Mouse (Mus musculus) urinary bladder, postnatal 14 days (tissue): ENCODE results near the gene Prrt1.

Experiments used
- DNase-seq: peaks from one replicate; pipeline ENCODE4 v3.0.0; 2021; ENCODE audit warnings: low spot score

Gene Prrt1

DNA sequence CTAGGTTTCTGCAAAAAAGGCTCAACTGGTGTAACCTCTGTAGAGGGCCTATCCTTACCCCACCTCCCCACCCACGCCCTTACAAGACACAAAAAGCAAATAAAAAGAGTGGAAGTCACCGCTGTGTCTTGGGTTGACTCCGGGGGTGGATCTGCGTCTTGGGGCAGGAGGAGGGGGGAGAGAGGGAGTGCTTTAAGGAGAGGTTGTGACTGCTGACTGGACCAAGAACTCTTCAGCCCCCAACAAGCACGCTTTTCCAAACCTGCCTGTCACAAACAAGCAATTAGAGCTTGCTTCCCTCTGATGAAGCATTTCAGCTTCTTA lies 727 bp upstream of the Prrt1 start:
- DNase-seq: no peak

DNA sequence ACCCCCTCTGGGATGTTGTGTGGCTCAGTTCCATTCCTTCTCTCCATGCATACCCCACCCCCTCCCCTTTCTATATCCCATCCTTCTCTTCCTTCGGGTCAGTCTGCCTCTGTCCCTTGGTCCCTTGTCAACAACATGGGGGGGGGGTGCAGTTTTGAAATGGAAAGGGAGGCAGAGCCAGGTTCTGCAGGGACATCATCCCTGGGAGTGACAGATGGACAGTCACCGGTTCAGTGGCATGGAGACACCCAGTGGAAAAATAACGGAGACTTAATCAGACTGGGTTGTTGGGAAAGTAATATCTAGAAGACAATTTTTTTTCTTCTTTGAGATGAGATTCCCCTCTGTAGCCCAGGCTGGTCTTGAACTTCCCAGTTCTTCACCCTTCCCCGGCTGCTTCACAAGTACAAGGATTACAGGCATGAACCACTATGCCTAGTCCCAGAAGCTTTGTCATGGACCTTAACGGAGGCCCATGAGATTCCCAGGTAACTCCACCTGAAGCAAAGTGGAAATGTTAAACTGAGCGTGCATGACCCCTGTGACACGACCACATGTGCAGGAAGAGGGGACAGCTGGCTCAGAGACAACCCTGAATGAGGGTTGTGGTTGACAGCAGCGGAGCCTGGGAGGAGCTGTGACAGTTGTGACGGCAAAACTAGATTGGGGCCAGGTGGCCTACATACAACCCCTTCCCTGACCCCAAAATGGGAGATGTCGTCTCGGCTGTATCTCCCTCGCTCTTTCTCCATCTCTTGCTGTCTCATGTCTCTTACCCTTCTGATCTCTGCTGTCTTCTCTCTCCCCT lies 667 bp downstream of the Prrt1 start:
- DNase-seq: no peak

DNA sequence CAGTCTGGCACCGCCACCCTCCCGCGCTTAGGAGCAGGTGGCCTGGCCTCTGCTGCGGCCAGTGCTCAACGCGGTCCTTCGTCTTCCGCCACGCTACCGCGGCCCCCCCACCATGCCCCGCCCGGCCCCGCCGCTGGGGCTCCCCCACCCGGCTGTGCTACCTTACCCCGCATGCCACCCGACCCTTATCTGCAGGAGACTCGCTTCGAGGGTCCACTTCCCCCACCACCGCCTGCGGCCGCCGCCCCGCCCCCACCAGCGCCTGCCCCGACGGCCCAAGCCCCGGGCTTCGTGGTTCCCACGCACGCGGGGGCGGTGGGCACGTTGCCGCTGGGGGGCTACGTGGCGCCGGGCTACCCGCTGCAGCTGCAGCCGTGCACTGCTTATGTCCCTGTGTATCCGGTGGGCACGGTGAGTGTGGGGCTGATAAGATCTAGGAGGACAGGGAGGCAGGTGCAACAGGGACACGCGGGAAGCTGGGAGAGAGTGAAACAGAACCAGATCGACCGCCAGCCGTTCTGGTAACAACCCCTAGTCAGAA lies 1.5 kb downstream of the Prrt1 start:
- DNase-seq: no peak

DNA sequence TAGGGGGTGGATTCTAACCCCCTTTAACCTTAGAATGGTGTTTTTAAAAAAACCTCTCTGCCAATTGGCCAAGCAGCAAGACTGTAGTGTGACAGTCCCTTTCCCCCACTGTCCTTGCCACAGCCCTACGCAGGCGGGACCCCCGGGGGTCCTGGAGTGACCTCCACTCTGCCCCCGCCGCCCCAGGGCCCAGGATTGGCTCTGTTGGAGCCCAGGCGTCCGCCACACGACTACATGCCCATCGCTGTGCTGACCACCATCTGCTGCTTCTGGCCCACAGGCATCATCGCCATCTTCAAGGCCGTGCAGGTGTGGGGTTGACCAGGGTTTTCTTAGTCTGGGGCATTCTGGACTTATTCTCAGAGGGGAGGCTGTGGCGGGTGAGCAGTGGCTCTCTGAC lies 2.3 kb downstream of the Prrt1 start:
- DNase-seq: no peak

DNA sequence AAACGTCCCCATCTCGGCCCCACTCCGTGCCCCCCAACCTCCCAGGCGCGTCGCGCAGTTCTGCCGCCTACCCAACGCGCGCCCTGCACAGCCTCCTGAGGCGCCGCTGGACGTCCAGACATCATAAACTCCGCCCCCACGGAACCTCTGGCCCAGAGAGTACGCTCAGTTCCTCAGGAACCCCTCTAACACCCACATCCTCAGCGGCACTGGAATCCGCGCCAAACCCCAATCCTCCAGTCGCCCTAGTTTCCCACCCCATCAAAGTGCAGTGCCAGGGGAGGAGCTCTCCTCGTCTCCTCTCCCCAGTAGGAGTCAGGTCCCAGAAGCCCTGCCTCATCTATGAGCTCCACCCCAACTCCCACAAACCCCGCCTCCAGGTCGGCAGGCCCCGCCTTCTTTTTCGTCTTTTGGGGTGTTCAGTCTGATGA lies 2.9 kb downstream of the Prrt1 start:
- DNase-seq: peak; percentile 84

DNA sequence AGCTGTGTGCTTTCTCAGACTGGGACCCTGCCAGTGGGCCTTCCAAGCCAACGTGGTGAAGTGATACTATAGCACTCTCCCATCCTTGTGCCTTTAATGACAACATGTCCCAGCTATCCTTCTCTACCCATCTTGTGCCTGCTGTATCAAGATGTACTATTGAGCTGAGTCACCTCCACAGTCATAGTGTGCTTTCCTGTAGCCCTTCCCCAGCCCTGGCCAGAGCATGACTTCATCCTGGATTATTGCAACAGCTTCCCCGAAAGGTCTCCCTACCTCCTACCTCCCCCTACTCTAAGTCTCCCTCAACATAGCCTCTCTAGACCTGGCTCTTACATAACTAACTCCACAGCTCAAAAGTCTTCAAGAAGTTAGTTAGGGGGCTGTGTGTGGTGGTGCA lies 6.3 kb downstream of the Prrt1 start:
- DNase-seq: no peak

DNA sequence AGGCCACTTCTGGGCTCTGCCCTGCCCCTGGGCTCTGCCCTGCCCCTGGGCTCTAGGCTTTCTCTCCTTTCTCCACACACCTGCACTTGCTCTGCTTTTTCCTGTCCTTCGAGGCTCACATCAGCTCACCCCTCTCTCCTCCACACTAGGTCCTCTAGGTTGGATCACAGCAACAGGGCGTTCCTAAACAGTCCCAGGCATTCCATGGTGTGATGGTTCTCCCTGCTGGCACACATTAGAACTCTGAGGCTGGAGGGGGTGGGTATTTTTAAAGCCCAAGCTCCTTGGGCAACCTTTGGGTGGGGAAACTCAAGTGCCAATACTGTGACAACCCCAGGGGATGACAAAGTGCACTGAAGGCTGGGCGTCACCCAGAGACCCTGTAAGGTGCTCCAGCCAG lies 8.1 kb downstream of the Prrt1 start:
- DNase-seq: no peak

DNA sequence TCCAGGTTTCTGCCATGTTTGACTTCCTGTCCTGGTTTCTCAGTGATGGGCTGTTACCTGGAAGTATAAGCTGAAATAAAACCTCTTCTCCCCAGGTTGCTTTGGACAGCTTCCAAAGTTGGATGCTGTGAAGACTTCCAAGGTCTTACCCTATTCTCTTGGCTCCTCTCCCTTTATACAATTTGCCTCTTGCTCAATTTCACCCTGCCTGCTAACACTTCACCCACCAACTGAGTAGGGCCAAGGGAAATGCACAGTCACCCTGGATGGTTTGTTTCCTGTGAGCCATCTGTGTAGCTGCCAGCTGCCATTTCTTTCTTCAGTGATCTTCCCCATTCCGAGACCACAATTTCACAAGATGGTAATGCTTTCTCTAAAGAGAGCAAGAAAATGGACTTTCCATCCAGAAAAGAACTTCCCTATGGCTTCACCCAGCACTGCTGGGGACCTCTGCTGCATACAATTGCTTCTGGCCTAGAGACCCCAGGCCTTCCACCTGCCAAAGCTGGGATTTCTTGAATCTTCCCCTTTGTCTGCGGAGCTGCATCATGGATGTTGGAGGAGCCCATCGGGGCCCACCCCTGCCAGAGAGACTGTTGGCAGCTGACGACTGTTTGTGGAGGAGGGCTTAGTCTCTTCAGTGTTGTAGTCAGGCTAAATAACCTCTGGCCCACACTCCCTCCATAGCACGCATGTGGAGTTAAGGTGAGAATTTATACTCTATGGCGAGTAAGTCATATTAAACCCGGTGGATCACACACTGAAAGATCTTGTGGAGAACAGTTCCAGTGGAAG lies 10.3 kb downstream of the Prrt1 start:
- no peak for DNase-seq

DNA sequence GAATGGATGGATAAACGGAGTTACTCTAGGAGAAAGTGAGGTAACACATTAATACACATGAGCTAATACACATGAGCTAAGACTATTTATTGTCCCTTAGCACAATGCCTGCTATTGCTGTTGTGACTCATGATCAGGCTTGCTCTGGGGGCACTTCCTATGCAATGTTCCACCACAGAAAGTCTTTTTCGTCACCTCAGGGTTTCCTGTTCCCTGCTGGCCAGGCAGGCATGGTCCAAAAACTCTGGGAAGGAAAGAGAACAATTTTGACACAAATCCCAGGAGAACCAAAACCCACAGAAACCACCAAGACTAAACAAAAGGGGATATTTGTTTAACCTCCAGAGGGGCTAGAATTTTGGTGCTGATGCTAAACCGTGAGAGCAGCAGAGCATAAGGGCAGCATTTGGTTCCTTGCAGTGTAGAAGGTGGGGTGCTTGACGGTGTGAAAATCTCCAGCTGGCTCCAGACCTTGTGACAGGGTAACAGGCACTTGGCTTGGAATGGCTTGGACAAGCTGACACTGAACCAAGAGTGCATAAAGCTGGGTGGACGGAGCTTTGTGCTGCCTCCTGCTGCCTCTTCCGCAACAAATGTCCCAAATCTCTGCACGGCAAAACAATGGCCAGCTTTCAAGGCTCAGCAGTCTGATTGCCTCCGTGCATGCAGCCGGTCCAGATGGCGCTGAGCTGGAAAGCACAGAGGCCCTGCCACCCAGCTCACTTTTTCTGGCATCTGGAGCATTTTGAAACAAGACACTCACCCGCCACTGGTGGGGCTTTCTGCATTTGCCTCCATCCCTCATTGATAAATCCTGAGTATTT lies 11.7 kb downstream of the Prrt1 start:
- peak; percentile 59 for DNase-seq

DNA sequence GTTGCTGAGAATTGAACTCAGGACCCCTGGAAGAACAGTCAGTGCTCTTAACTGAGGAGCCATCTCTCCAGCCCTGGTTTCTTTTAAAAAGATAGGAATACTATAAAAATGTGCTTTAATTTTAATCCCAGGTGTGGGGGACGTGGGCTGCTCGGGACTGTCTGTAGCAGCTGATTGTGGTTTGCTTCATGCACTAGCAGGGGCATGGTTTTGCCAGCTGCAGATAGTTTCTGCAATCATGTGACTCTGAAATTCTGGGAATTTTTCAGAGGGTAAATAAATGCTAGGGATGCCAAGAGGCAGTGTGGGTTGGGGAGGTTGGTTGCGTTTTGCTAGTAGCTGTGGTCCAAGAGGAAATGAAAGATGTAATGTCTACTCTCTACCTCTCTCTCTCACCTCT lies 12.6 kb downstream of the Prrt1 start:
- DNase-seq: no peak

DNA sequence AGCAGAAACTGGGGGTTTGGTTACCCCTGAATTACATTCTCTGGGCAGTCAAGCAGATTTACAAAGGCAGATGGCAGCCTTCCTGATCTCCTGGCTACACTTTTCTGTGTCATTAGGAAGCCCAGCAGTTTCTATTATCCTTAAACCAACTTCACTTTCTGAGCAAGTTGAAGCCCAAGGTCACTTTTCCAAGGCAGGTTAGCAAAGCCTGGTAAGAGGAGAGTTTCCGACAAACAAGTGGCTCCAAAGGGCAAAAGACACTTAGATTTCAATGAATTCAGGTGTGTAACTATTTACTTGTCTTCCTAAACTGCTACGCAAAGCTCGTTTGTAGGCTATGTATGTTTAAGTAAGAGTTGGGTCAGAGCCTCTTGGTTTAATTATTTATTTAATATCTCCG lies 14.0 kb downstream of the Prrt1 start:
- no peak for DNase-seq

DNA sequence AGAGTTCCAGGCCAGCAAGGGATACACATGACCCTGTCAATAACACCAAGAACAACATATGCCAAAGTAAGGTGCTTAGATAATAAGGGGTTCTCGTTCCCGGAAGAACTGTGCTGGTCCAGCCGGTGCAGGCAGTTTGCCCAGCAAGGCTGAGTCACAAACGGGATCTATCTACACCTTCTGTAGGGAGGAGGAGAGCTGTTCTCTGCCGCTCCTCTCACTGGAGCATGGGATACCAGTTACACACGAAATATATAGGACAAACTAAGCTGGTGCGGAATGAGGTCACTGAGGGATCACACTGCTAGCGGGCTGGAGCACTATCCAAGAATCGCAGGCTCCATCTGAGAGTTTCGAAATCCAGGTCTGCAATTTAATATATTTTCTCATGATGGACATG lies 14.6 kb downstream of the Prrt1 start:
- DNase-seq: no peak

DNA sequence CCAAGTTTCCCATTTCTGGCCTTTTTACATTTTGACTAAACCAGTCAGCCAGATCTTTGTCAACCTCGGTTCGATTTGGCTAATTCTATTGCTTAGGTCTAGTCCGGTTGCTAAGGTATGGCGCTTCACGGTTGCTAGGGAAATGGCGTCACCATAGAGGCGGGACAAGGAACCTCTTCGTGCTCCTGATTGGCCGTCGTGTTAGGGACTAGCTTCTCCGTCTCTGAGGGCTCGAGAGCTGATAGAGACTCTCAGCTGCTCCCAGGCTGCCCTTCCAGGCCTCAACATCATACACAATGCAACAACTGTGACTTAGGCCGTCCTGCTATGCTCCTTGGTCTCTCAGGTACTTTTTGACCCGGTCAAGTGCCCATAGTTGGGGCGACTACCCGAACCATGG lies 15.3 kb downstream of the Prrt1 start, which contains the start of gene Fkbpl:
TSS of gene Fkbpl (plus strand) at position 157 of the 400 bp plus-strand sequence.
- DNase-seq: peak; percentile 96

DNA sequence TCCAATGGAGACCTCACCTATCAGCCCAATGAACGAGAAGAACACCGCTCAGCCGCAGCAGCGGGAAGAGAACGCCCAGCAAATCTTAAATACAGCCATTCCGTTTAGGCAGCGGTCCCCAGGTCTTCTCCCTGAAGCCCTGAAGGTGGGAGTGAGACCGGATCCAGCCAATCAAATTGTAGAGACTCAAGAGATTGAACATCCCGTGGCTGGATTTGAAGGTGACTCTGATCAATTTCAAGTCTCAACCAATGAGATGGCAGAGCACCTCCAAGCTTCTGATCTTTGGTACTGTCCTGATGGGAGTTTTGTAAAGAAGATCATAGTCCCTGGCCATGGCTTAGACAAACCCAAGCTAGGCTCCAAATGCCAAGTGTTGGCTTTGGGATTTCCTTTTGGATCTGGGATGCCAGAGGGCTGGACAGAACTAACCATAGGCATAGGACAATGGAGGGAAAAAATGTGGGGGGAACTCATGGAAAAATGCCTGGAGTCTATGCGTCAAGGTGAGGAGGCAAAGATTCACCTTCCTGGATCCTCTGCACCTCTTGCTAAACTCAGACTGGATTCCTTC lies 16.0 kb downstream of the Prrt1 start:
- no peak for DNase-seq

DNA sequence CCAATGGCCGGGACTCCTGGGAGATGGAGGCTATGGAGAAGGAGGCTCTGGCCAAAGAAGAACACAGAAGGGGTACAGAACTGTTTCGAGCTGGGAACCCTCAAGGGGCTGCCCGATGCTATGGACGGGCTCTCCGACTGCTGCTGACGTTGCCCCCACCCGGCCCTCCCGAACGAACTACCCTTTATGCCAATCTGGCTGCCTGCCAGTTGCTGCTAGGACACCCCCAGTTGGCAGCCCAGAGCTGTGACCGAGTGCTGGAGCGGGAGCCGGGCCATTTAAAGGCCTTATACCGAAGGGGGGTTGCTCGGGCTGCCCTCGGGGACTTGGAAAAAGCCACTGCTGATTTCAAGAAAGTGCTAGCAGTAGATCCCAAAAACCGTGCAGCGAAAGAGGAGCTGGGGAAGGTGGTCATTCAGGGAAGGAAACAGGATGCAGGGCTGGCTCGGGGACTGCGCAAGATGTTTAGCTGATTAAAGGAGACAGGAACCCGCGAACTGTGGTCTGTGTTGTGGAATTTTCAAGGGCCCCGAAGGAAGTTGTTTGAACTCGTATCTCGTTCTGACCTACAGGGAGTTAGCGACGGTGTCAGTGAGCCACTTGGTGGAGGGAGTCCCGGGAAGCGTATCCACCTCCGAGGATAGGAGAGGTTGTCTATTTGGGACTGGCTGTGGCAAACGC lies 16.6 kb downstream of the Prrt1 start:
- DNase-seq: no peak

DNA sequence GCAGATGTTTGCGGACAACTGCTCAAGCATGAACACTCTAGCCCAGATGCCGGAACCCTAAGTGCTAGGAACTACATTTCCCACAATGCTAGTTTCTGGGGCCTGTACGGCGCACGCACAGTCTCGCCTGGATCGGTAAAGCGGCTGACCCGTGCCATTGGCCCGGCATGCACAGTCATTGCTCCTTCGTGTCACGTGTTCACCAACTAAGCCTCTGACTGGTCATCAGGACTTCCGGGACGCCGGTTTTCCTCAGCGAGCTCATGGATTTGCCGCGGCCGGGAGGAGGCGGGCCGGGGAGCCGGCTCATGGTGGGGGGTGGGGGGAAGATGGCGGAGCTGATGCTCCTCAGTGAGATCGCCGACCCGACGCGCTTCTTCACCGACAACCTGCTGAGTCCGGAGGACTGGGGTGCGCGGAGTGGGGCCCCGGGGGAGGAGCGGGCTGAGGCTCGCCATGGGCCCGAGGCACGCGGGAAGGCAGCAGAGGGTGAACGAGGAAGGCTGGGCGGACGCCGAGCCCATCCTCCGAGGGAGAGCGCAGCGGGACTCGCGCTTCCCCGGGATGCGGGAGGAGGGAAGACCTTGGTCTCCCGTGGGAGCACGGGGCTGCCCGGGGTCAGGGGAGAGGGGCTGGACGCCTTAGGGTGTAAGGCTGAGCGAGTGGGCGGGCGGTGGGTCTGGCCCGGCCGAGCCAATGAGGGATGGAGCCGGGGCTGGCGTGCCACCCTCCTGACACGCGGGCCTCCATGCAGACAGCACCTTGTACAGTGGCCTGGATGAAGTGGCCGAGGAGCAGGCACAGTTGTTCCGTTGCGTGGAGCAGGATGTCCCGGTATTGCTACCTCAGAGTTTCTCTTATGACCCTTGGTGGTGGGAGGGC lies 17.8 kb downstream of the Prrt1 start, which contains the start of gene Atf6b:
TSS of gene Atf6b (plus strand) at position 241 of the 882 bp plus-strand sequence.
- DNase-seq: peak; percentile 95

DNA sequence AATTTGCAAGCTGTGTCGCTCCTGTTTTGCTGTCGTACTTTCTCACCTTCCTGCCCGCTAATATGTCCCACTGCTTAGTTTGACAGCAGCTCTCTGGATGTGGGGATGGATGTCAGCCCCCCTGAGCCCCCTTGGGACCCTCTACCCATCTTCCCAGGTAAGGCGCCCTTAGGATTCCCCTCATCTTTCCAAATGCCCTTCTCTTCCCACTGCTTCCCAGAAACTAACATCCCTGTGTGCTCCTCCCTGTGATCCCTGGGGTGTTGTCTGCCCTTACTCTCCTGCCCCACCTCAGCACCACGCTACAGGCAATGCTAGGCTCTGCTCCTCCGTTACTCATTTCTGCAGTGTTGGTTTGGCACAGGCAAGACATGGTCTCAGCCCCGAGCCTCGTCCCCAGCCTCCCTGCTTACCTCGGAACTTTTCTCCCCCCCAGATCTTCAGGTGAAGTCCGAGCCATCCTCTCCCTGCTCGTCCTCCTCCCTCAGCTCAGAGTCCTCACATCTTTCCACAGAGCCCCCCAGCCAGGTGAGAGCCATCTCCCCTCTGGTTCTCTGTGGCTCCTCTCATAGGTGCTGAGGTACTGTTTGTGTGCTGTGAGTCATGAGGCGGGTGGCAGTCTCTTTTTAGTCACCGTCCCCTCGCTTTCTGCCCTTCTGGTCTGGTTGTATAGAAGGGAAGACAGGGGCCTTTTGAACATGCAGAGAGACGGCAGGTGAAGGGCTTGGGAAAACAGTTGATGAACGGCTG lies 19.0 kb downstream of the Prrt1 start:
- DNase-seq: no peak

DNA sequence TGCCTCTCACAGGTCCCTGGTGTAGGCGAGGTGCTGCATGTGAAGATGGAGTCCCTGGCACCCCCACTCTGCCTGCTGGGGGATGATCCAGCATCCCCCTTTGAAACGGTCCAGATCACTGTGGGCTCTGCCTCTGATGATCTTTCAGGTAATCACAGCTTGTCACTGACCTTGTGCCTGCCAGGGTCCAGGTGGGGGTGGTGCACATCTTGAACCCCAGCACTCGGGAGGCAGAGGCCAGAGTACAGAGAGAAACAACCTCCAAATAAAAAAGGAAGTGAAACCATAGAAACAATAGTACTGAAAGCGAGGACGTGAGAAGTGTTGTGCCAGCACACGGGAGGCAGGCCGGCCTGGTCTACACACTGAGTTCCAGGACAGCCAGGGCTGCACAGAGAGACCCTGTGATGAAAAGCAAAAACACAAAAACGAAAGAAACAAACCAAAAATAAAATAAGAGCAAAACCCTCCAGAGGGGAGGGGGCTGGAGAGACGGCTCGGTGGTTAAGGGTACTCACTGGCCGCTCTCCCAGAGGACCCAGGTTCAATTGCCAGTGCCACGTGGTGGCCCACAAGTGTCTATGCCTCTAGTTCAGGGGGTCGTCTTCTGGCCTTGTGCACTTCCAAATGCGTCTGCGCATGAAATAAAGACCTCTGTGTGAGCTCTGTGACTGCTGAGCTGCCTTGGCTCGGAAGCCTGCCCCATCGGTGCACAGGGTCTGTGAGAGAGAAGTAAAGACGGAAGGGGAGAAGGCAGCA lies 20.0 kb downstream of the Prrt1 start:
- no peak for DNase-seq

DNA sequence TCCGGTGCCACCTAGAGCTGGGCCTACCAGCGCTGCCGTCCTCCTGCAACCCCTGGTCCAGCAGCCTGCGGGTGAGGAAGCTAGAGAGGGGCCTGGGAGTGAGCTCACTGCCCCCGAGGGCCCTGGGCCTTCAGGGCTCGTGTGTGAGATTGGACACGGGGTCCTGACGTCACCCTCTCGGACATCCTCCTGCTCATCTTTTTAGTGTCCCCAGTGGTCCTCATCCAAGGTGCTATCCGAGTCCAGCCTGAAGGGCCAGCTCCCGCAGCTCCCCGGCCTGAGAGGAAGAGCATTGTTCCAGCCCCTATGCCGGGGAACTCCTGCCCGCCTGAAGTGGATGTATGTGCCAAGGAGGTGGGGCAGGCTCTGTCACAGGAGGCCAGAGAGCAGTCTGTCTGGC lies 21.4 kb downstream of the Prrt1 start:
- DNase-seq: no peak
